Mouse (Mus musculus): Measurements from ENCODE around the gene Gm10192.

DNA sequence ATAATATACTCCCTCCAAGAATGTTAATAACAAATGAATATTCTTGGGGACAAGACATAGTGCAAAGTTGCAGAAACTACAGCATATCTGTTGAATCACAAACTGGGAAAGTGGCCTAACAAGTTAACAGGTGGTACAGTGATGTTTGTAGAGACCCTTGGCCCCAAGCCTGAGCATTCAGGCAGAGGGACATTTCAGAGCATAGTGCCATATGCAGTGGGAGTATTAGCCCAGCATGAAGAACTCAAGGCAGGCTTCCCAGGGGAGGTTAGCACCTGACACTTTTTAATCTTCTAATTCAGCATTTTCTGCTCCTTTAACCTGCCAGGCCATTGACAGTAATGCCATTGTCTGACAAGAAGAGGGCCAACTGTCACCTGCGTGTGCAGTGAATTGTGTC is 34.9 kb upstream of the Gm10192 start:
- TF ChIP-seq CTCF (IDR thresholded peaks at IDR 0.05; ENCODE audit: low read depth, low read length): no peak
- no peak for TF ChIP-seq POLR2A (IDR thresholded peaks at IDR 0.05; ENCODE audit: extremely low read depth, insufficient read depth, low read length)
